Mouse (Mus musculus) ES-CJ7 (cell line): ENCODE data around the gene Golga3.

Source experiments
- DNase-seq: peaks from one replicate; pipeline ENCODE4 v3.0.0; 2011; ENCODE audit warnings: low read depth, low spot score

Golga3 gene

GRCm38 (mm10) chr5:110176362-110177020 is at the start of gene Golga3:
Golga3 (plus strand) TSS chr5:110176701.
- peak; percentile 92 for DNase-seq

- peak; percentile 99 for DNase-seq
These were observed 41.0 kb upstream of the Golga3 start, which contains the start of gene Chfr for GRCm38 (mm10) chr5:110135293-110136086. Chfr (plus strand) TSS chr5:110135842.

- DNase-seq, result no peak
These were observed 40.4 kb upstream of the Golga3 start for GRCm38 (mm10) chr5:110136087-110136464.

GRCm38 (mm10) chr5:110137816-110138215 is 38.7 kb upstream of the Golga3 start:
- no peak for DNase-seq

DNA sequence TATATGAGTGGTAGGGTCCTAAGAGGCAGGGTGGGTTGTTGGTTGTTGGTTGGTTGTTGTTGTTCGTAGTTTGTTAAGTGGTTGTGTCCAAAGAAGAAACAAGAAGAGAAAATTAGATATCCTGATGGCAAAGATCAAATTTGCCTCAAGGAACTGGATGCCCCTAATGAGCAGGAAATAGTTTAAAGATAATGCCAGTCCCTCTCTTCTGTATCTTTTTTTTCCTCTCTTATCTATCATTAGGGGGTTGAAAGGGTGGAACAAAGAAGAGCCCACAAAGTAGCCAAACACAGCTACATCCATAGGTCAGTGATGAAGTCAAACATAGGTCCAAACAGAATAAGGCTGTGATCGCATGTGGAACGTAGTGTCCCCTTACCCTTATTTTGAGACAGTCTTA is 37.2 kb upstream of the Golga3 start:
- no peak for DNase-seq

DNA sequence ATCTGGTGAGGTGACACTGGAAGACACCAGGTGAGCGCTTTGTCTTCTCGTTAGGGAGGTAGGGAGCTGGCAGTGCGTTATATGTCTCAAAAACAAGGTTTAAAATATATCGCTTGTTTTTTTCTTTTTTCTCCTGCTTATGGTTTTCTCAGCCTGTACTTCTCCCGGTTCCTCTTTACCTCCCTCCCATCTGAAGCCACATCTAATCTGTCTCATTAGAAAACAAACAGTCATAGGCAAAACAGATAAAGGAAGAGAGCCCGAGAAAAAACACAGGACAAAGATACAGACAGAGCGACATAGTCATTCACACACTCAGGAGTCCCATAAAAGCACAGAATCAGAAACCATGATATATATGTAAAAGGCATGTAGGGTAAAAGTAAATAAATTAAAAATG is 36.1 kb upstream of the Golga3 start:
- no peak for DNase-seq

DNA sequence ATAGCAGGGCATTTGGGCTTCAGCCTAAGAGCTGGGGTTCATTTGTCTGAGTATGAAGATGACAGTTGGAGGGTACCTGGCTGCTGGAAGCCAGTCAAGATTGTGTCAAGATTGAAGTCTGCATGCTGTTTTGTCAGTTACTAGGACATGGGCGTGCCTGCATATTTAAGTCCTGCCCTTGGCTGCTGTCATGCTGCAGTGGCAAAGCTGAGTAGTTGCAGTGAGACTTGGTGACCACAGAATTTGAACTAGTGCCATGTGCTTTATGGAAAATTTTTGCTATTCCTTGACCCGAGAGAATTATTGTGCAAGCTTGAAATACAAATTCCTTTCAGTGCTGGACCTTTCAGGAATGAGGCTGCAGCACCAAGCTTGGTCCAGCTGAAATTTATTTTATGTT is 34.2 kb upstream of the Golga3 start:
- DNase-seq, result no peak

DNA sequence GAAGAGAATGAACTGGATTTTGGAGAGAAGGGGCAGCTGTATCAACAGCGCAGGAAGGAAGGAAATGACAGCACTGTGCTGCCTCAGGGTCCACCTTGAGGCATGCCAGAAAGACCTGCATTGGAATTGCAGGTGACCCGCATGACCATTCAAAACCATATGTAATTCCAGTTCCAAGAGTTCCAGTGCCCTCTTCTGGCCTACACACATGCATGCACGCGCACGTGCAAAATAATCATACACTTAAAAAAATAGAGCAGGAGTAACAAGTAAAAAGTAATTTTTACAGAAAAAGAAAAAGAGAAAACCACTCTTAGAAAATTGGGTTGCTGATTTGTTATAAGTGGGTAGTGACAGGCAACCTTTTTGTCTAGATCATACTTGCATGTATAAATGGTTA is 33.5 kb upstream of the Golga3 start:
- DNase-seq, result peak; percentile 25

DNA sequence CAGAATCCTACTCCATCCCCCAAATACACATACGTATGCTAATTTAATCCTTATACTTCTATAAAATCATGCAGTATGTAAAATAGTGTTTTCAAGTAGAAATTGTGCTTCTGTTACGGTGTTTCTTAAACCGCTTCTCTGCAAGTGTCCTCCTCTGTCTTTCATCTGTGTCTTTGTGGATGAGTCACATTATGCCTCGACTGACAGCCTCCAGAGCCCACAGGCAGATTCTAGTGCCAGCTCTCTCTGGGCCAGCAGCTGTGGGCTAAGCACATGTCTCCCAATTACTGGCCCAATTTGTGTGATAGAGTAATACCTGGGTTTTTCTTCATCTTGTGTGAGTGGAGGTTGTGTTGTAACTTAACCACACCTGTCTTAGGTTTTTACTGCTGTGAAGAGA is 7.1 kb upstream of the Golga3 start:
- DNase-seq, result no peak

DNA sequence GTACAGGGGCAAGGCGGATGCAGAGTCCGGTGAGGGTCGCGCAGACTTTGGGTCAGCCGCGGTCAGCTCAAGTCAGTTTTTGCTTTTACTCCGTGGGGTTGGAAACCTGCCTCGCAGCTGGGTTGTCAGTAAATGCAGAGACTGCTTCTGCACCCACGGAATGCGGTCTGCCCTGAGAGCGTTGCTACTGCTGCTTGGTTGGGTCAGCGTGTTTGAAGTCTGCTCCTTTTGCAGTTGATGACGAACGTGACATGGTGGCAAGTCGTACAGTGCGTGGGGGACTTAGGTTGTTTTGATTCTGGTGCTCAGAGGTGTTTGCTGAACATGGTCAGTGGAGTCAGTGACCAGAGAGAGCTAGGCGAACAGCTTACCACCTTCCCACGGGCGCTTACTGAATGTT is 520 bp downstream of the Golga3 start:
- no peak for DNase-seq

- no peak for DNase-seq
These were observed 2.1 kb downstream of the Golga3 start for GRCm38 (mm10) chr5:110178628-110179027.

GRCm38 (mm10) chr5:110181716-110182115 is 5.2 kb downstream of the Golga3 start:
- DNase-seq, result no peak

DNA sequence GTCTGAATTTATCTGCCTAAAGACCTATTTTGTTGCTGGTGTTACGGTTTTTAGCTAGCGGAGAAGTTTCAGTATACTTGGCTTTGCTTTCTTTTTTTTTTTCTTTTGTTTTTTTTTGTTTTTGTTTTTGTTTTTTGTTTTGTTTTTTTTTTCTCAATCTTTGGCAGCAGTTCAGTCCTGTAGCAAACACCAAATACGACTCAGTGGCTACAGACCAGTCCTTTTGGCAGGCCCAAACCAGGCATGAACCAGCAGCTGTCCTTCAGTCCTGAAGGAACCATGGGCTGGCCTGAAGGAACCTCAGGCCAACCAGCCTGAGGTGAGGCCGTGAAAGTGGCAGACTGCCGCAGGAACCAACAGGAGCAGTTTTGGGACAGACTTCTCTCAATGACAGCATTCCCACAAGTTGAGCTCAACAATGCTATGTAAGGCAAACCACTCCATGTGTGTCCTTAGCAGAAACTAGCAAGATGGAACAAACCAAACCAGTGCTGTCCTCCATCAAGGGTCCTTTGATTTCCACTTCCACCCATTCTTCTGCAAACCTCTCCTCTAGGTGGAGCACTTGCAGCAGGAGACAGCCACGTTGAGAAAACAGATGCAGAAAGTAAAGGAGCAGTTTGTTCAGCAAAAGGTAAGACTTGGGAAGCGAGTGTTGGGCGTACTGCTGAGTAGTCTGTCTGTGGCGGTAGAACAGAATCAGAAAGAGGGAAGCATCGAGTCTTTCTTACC is 26.8 kb downstream of the Golga3 start:
- peak; percentile 39 for DNase-seq

- DNase-seq, result peak; percentile 36
These were observed 28.3 kb downstream of the Golga3 start for GRCm38 (mm10) chr5:110204777-110205176.

- no peak for DNase-seq
These were observed 34.8 kb downstream of the Golga3 start for GRCm38 (mm10) chr5:110211312-110211711.

DNA sequence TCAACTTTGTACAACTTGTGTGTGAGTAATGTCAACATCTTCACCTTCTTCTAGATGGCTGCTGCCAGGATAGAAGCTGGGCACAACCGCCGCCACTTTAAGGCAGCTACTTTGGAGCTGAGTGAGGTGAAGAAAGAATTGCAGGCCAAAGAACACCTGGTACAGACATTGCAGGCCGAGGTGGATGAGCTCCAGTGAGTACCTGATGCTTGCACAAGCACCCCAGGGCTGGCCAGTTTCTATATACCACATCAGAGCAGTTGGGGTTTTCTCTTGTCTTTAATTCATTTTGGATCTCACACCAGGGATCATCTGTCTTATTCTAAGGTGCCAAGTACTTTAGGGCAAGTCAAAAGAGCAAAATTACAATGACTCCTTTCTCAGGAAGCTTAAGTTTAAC is 40.3 kb downstream of the Golga3 start:
- no peak for DNase-seq

DNA sequence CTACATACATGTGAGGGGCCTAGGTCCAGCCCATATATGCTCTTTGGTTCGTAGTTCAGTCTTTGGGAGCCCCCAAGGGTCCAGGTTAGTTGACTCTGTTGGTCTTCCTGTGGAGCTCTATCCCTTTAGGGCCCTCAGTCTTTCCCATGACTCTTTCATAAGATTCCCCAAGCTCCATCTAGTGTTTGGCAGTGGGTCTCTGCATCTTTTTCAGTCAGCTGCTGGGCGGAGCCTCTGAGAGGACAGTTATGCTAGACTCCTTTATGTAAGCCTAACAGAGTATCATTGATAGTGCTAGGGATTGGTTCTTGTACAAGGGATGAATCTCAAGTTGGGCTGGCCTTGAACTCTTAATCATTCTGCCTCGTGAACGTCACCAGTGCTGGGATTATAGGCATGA is 43.8 kb downstream of the Golga3 start:
- peak; percentile 54 for DNase-seq

GRCm38 (mm10) chr5:110222757-110223156 is 46.3 kb downstream of the Golga3 start:
- no peak for DNase-seq

GRCm38 (mm10) chr5:110225056-110225455 is 48.6 kb downstream of the Golga3 start:
- no peak for DNase-seq

GRCm38 (mm10) chr5:110227336-110227883 is 50.9 kb downstream of the Golga3 start:
- peak; percentile 96 for DNase-seq

GRCm38 (mm10) chr5:110230401-110230779 is 53.9 kb downstream of the Golga3 start:
- no peak for DNase-seq

- DNase-seq, result peak; percentile 94
These were observed 54.4 kb downstream of the Golga3 start, which contains the start of gene Ankle2 for GRCm38 (mm10) chr5:110230780-110231461. Ankle2 (plus strand) TSS chr5:110231004.
